Mouse (Mus musculus): Measurements from ENCODE around the gene Tada1. TPM values are rescaled to one million over a fixed set of nuclear protein-coding genes. Genes with fewer than 3 reads are reported as not detected.

Gene Tada1
- 19.5 and 23.5 TPM in 2 replicates for total RNA-seq (2021)
- long read RNA-seq, transcript Tada1-201 (8 exons, 2,215 nt): major isoform, 30 of 38 reads
- long read RNA-seq, partial matches to known transcripts: 2 of 38 reads
- long read RNA-seq, other reads (novel, unspliced or antisense): 6 of 38 reads

- peak; percentile 91 for DNase-seq
Observed at GRCm38 (mm10) chr1:166379013-166379629, at the start of gene Tada1. Tada1 (plus strand) TSS chr1:166379097.

GRCm38 (mm10) chr1:166330752-166331151 is 48.1 kb upstream of the Tada1 start:
- no peak for DNase-seq

- DNase-seq: peak; percentile 10
Observed at GRCm38 (mm10) chr1:166339110-166339509, 39.8 kb upstream of the Tada1 start.

- no peak for DNase-seq
Observed at GRCm38 (mm10) chr1:166342060-166342459, 36.8 kb upstream of the Tada1 start.

- DNase-seq: no peak
Observed at GRCm38 (mm10) chr1:166342539-166342938, 36.4 kb upstream of the Tada1 start.

GRCm38 (mm10) chr1:166343586-166343985 is 35.3 kb upstream of the Tada1 start:
- DNase-seq: no peak

- no peak for DNase-seq
Observed at GRCm38 (mm10) chr1:166344300-166345077, 34.4 kb upstream of the Tada1 start.

- no peak for DNase-seq
Observed at GRCm38 (mm10) chr1:166345602-166346001, 33.3 kb upstream of the Tada1 start.

GRCm38 (mm10) chr1:166346906-166347305 is 32.0 kb upstream of the Tada1 start:
- DNase-seq: no peak

GRCm38 (mm10) chr1:166349341-166349740 is 29.6 kb upstream of the Tada1 start:
- DNase-seq: no peak

GRCm38 (mm10) chr1:166349751-166350150 is 29.1 kb upstream of the Tada1 start:
- no peak for DNase-seq

GRCm38 (mm10) chr1:166360157-166360855 is 18.6 kb upstream of the Tada1 start:
- peak; percentile 92 for DNase-seq

- DNase-seq: no peak
Observed at GRCm38 (mm10) chr1:166360896-166361295, 18.0 kb upstream of the Tada1 start.

GRCm38 (mm10) chr1:166361842-166362241 is 17.1 kb upstream of the Tada1 start:
- no peak for DNase-seq

GRCm38 (mm10) chr1:166362659-166363058 is 16.2 kb upstream of the Tada1 start:
- no peak for DNase-seq

- no peak for DNase-seq
Observed at GRCm38 (mm10) chr1:166363122-166363521, 15.8 kb upstream of the Tada1 start.

GRCm38 (mm10) chr1:166377171-166377570 is 1.7 kb upstream of the Tada1 start:
- no peak for DNase-seq

GRCm38 (mm10) chr1:166378431-166379012 is 375 bp upstream of the Tada1 start:
- no peak for DNase-seq

- DNase-seq: peak; percentile 49
Observed at GRCm38 (mm10) chr1:166379630-166380231, 834 bp downstream of the Tada1 start.

- no peak for DNase-seq
Observed at GRCm38 (mm10) chr1:166381336-166381735, 2.4 kb downstream of the Tada1 start.

- DNase-seq: no peak
Observed at GRCm38 (mm10) chr1:166381821-166382220, 2.9 kb downstream of the Tada1 start.

- DNase-seq: no peak
Observed at GRCm38 (mm10) chr1:166382626-166383025, 3.7 kb downstream of the Tada1 start.
